Mouse (Mus musculus): ENCODE measurements around the gene Rab8a. TPM values are rescaled to one million over a fixed set of nuclear protein-coding genes. Genes with fewer than 3 reads are reported as not detected.
A peak's percentile ranks its signal among the peaks of the same experiment; 100 is the strongest.

The Rab8a gene
- polyA plus RNA-seq, 1 experiment from 2014 or later, result 57.8 TPM

DNA sequence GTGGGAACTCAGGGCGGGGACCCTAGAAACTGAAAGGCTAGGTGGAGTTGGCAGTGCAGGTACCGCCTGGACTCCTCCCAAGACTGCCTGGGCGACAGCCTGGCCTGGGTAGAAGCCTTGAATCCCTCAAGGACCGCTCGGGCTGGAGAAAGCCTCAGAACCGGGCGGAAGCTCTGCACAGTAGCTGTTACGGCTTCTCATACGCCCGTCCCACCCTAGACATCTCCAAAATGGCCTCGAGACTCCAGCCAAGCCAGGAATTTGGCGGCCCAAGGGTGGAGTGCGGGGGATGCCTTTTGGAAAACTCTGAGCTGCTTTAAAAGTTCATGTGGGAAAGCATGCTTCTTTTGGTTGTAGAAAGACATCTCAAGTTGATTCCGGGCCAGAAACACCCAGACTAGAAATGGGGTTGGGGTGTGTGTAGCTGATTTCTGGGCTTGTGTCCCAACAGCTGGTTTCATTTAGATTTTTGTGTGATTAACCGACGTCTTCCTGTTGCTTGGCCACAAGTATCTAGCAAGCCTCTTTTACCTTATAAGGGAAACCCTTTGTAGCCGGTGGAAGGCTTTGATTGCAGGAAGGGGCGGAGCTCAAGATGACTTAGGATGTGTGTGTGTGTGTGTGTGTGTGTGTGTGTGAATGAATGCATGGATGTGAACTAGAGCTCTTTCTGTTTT lies 24.6 kb upstream of the Rab8a start:
- Histone ChIP-seq H3K27me3 (ENCODE audit: control insufficient read depth, insufficient read depth, low read length) (no peaks in the 10 kb centered on the region), H3K4me2 (ENCODE audit: low read length) (peak overlapping the region; percentile 80), H3K4me3 (ENCODE audit: control insufficient read depth in 1 of 2, insufficient read depth in 1 of 2, low read depth in 1 of 2, low read length in 2 of 2) (peak overlapping the region; percentile 94 to 97), H3K36me3 (ENCODE audit: control insufficient read depth, insufficient read depth, low read length) (peaks cover 36% of the 10 kb centered on the region), H3K27ac (replicated peaks in 1 of 2; ENCODE audit: control insufficient read depth in 1 of 2, insufficient read depth in 1 of 2, low read depth in 2 of 2, low read length in 2 of 2) (peak overlapping the region; percentile 95 to 96), H3K4me1 (ENCODE audit: control insufficient read depth in 2 of 2, insufficient read depth in 2 of 2, low read length in 2 of 2) (peaks cover 18 to 37% of the 10 kb centered on the region in 2 experiments), H3K9me3 (ENCODE audit: control insufficient read depth, low read length) (no peaks in the 10 kb centered on the region), H3K9ac (ENCODE audit: low read length) (peak overlapping the region; percentile 100)
- whole genome bisulfite sequencing, result under 1% methylated on average over 18 of the region's 18 CpGs
- peak; percentile 52; the same call in 1 of the 2 replicates for ATAC-seq (ENCODE audit: insufficient number of reproducible peaks, insufficient read depth, low FRiP score, low read depth)

DNA sequence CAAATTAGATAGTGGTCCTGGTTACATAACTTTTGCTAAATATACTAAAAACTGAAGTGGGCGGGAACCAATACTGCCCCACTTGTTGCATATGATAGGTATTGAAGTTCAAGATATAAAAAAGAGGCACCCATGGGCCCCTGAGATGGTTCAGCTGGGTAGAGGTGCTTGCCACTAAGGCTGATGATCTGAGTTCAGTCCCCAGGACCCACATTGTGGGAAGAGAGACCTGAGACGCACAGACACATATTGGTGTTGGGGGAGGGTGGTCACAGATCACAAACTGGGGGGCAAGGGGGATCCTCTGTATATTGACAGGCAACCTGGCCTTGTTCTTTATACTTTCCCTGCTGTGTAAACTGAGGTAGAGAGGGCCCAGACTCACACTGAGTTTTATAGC lies 23.6 kb upstream of the Rab8a start:
- Histone ChIP-seq H3K27me3 (ENCODE audit: control insufficient read depth, insufficient read depth, low read length) (no peaks in the 10 kb centered on the region), H3K4me3 (ENCODE audit: control insufficient read depth in 1 of 2, insufficient read depth in 1 of 2, low read depth in 1 of 2, low read length in 2 of 2) (peak overlapping the region in 1 of 2 experiments; percentile 94; a peak in 2 of 4 replicates), H3K36me3 (ENCODE audit: control insufficient read depth, insufficient read depth, low read length) (peaks cover 46% of the 10 kb centered on the region), H3K27ac (replicated peaks in 1 of 2; ENCODE audit: control insufficient read depth in 1 of 2, insufficient read depth in 1 of 2, low read depth in 2 of 2, low read length in 2 of 2) (0 out of 4 replicates have a peak overlapping the region, but pooled peaks of 1 of the 2 experiments have one; percentile 95), H3K4me1 (ENCODE audit: control insufficient read depth in 2 of 2, insufficient read depth in 2 of 2, low read length in 2 of 2) (peaks cover 17 to 37% of the 10 kb centered on the region in 2 experiments), H3K9me3 (ENCODE audit: control insufficient read depth, low read length) (no peaks in the 10 kb centered on the region), H3K4me2 (ENCODE audit: low read length) (peak overlapping the region; percentile 80), H3K9ac (ENCODE audit: low read length) (peak overlapping the region; percentile 100)
- no peak for ATAC-seq (ENCODE audit: insufficient number of reproducible peaks, insufficient read depth, low FRiP score, low read depth)
- WGBS, result 79% methylated on average over 2 of the region's 2 CpGs

DNA sequence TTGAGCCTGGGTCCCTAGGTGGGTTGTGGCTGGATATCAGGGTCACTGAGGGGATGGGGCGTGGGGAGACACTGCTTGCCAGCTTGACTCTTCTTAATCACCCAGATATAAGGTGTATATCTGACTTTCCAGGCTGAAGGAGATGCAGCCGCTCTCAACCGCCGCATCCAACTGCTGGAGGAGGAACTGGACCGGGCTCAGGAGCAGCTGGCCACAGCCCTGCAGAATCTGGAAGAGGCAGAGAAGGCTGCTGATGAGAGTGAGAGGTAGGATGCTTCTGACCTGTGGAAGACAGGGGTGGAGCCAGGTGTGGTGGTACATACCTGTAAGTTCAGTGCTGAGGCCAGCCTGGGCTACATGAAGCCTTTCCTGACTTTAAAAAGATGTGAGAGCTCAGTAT lies 22.5 kb upstream of the Rab8a start:
- Histone ChIP-seq H3K4me3 (ENCODE audit: control insufficient read depth in 1 of 2, insufficient read depth in 1 of 2, low read depth in 1 of 2, low read length in 2 of 2) (no peak overlapping the region), H3K9me3 (ENCODE audit: control insufficient read depth, low read length) (no peaks in the 10 kb centered on the region), H3K4me1 (ENCODE audit: control insufficient read depth in 2 of 2, insufficient read depth in 2 of 2, low read length in 2 of 2) (peaks cover 10 to 27% of the 10 kb centered on the region in 2 experiments), H3K27me3 (ENCODE audit: control insufficient read depth, insufficient read depth, low read length) (no peaks in the 10 kb centered on the region), H3K9ac (ENCODE audit: low read length) (no peak overlapping the region), H3K36me3 (ENCODE audit: control insufficient read depth, insufficient read depth, low read length) (peaks cover 56% of the 10 kb centered on the region), H3K4me2 (ENCODE audit: low read length) (no peak overlapping the region), H3K27ac (replicated peaks in 1 of 2; ENCODE audit: control insufficient read depth in 1 of 2, insufficient read depth in 1 of 2, low read depth in 2 of 2, low read length in 2 of 2) (no peak overlapping the region)
- 95% methylated on average over 5 of the region's 5 CpGs for WGBS
- ATAC-seq (ENCODE audit: insufficient number of reproducible peaks, insufficient read depth, low FRiP score, low read depth), result no peak

DNA sequence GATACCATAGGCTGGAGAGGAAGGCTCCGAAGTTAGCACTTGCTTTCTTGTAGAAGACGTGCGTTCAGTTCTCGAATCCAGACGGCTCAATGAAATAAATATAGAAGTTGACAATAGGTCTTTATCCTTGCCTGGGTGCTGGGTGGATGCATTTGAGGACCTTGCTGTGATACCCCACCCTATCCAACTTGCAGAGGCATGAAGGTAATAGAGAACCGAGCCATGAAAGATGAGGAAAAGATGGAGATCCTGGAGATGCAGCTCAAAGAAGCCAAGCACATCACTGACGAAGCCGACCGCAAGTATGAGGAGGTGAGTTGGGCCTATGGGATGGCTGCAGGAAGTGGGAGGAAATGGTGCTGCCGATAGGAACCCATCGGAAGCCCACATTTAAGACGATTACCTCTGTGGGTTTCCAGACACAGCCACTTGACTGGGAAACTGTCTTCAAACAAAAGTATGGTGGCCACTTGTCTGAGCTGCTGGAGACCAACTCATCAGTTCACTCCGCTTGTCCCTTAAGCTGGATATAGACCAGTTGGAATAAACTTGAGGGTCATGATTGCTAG lies 17.7 kb upstream of the Rab8a start:
- no peaks in the 10 kb centered on the region for H3K9me3 ChIP-seq (ENCODE audit: control insufficient read depth, low read length)
- H3K27ac ChIP-seq (replicated peaks in 1 of 2; ENCODE audit: control insufficient read depth in 1 of 2, insufficient read depth in 1 of 2, low read depth in 2 of 2, low read length in 2 of 2), result no peak overlapping the region; a peak in 1 of 4 replicates
- H3K27me3 ChIP-seq (ENCODE audit: control insufficient read depth, insufficient read depth, low read length), result no peaks in the 10 kb centered on the region
- H3K9ac ChIP-seq (ENCODE audit: low read length), result no peak overlapping the region
- WGBS, result 88% methylated on average over 13 of the region's 13 CpGs
- no peak overlapping the region for H3K4me2 ChIP-seq (ENCODE audit: low read length)
- H3K4me3 ChIP-seq (ENCODE audit: control insufficient read depth in 1 of 2, insufficient read depth in 1 of 2, low read depth in 1 of 2, low read length in 2 of 2), result no peak overlapping the region
- ATAC-seq (ENCODE audit: insufficient number of reproducible peaks, insufficient read depth, low FRiP score, low read depth), result no peak
- H3K4me1 ChIP-seq (ENCODE audit: control insufficient read depth in 2 of 2, insufficient read depth in 2 of 2, low read length in 2 of 2), result peaks cover 2 to 21% of the 10 kb centered on the region in 2 experiments
- peaks cover 100% of the 10 kb centered on the region for H3K36me3 ChIP-seq (ENCODE audit: control insufficient read depth, insufficient read depth, low read length)

DNA sequence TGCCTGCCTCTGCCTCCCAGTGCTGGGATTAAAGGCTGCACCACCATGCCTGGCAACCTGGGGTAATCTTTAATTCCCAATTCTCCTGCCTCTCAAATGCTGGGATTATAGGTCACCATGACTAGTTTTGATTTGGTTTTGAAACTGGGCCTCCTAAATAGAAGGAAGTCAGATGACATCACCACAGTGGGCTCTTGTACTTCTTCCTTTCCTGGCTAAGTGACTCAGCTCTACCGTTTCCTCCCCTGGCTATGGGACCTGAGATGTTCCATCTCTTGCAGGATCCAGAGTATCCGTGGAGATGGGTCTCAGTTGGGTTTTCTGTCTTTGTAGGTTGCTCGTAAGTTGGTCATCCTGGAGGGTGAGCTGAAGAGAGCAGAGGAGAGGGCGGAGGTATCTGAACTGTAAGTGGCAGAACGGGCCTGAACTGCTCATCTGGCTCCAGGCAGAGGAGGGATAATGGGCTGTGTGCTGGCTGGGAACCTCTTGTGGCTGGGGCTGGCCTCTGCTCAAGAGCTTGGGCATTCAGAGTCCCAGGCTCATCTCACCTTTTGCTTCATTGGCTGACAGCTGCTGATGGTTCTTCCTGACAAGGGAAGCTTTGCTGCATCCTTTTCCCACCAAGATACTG lies 16.5 kb upstream of the Rab8a start:
- Histone ChIP-seq H3K9ac (ENCODE audit: low read length) (no peak overlapping the region), H3K4me1 (ENCODE audit: control insufficient read depth in 2 of 2, insufficient read depth in 2 of 2, low read length in 2 of 2) (peaks cover 2 to 21% of the 10 kb centered on the region in 2 experiments), H3K36me3 (ENCODE audit: control insufficient read depth, insufficient read depth, low read length) (peaks cover 98% of the 10 kb centered on the region), H3K4me2 (ENCODE audit: low read length) (no peak overlapping the region), H3K27me3 (ENCODE audit: control insufficient read depth, insufficient read depth, low read length) (no peaks in the 10 kb centered on the region), H3K4me3 (ENCODE audit: control insufficient read depth in 1 of 2, insufficient read depth in 1 of 2, low read depth in 1 of 2, low read length in 2 of 2) (no peak overlapping the region), H3K27ac (replicated peaks in 1 of 2; ENCODE audit: control insufficient read depth in 1 of 2, insufficient read depth in 1 of 2, low read depth in 2 of 2, low read length in 2 of 2) (0 out of 4 replicates have a peak overlapping the region, but pooled peaks of 1 of the 2 experiments have one; percentile 6), H3K9me3 (ENCODE audit: control insufficient read depth, low read length) (no peaks in the 10 kb centered on the region)
- WGBS, result 67% methylated on average over 5 of the region's 5 CpGs
- ATAC-seq (ENCODE audit: insufficient number of reproducible peaks, insufficient read depth, low FRiP score, low read depth), result no peak

DNA sequence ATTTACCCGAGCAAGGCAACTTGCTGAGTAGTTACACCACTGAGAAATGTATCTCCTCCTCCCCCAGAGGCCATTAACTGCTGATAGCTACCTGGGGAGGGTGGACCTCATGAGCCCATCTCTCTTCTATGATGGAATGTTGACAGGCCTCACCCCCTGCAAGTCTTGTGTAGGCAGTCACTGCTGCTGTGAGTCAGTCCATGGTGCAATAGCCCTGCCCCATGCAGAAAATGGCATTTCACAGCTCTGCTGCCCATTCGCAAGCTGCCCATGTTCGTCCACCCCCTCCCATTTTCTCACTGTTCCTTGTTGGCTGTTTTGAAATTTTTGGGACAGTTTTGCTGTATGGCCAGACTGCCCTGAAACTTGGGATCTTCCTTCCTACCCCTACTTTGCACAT lies 15.5 kb upstream of the Rab8a start:
- Histone ChIP-seq H3K9ac (ENCODE audit: low read length) (no peak overlapping the region), H3K27me3 (ENCODE audit: control insufficient read depth, insufficient read depth, low read length) (no peaks in the 10 kb centered on the region), H3K4me3 (ENCODE audit: control insufficient read depth in 1 of 2, insufficient read depth in 1 of 2, low read depth in 1 of 2, low read length in 2 of 2) (no peak overlapping the region), H3K36me3 (ENCODE audit: control insufficient read depth, insufficient read depth, low read length) (peaks cover 98% of the 10 kb centered on the region), H3K9me3 (ENCODE audit: control insufficient read depth, low read length) (no peaks in the 10 kb centered on the region), H3K4me2 (ENCODE audit: low read length) (no peak overlapping the region), H3K27ac (replicated peaks in 1 of 2; ENCODE audit: control insufficient read depth in 1 of 2, insufficient read depth in 1 of 2, low read depth in 2 of 2, low read length in 2 of 2) (no peak overlapping the region), H3K4me1 (ENCODE audit: control insufficient read depth in 2 of 2, insufficient read depth in 2 of 2, low read length in 2 of 2) (peaks cover 2 to 21% of the 10 kb centered on the region in 2 experiments)
- ATAC-seq (ENCODE audit: insufficient number of reproducible peaks, insufficient read depth, low FRiP score, low read depth), result no peak
- 69% methylated on average over 3 of the region's 3 CpGs for WGBS

DNA sequence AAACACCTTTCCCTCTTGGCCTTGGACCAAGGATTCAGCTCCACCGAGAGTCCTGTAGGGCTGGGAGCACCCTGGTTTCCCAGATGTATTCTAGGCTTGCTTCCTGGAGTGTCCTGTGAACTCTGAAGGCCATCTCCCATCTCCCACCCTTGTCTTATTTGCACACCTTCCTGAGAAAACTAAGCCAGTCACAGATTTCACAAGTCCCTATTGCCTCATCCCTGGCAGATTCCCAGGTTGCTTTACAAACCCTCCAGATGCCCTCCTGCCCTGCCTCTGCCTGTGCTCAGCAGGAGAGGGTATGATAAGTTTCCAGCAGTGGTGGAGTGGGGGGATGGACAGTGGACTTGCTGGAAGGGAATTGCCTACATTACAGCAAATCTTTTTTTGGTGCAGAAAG lies 14.9 kb upstream of the Rab8a start:
- H3K4me2 ChIP-seq (ENCODE audit: low read length), result no peak overlapping the region
- no peaks in the 10 kb centered on the region for H3K27me3 ChIP-seq (ENCODE audit: control insufficient read depth, insufficient read depth, low read length)
- H3K9me3 ChIP-seq (ENCODE audit: control insufficient read depth, low read length), result no peaks in the 10 kb centered on the region
- H3K36me3 ChIP-seq (ENCODE audit: control insufficient read depth, insufficient read depth, low read length), result peaks cover 98% of the 10 kb centered on the region
- ATAC-seq (ENCODE audit: insufficient number of reproducible peaks, insufficient read depth, low FRiP score, low read depth), result no peak
- H3K27ac ChIP-seq (replicated peaks in 1 of 2; ENCODE audit: control insufficient read depth in 1 of 2, insufficient read depth in 1 of 2, low read depth in 2 of 2, low read length in 2 of 2), result no peak overlapping the region
- H3K4me1 ChIP-seq (ENCODE audit: control insufficient read depth in 2 of 2, insufficient read depth in 2 of 2, low read length in 2 of 2), result peaks cover 2 to 21% of the 10 kb centered on the region in 2 experiments
- no peak overlapping the region for H3K9ac ChIP-seq (ENCODE audit: low read length)
- WGBS, result 46% methylated on average over 1 of the region's 1 CpGs
- H3K4me3 ChIP-seq (ENCODE audit: control insufficient read depth in 1 of 2, insufficient read depth in 1 of 2, low read depth in 1 of 2, low read length in 2 of 2), result no peak overlapping the region
